Mouse (Mus musculus): Measurements from ENCODE around the gene Gm29797. TPM values are rescaled to one million over a fixed set of nuclear protein-coding genes. Genes with fewer than 3 reads are reported as not detected.

Gm29797 gene
- total and polyA plus RNA-seq, 3 experiments = 0.34 TPM; not detected in 2

- TF ChIP-seq CTCF (conservative IDR thresholded peaks at IDR 0.05 in 1 of 2, IDR thresholded peaks at IDR 0.05 in 1 of 2; ENCODE audit: low read depth in 2 of 2, low read length in 2 of 2) = no peak
Measured at GRCm38 (mm10) chr2:181693339-181694280, 36.8 kb downstream of the Gm29797 start, which contains the start of gene Rgs19 (continued).

- Histone ChIP-seq H3K27ac (ENCODE audit: insufficient read depth, low read depth) (no peak overlapping the region), H3K4me3 (replicated peaks in 1 of 3; ENCODE audit: low read depth in 2 of 3, low read length in 2 of 3, poor library complexity in 1 of 3) (peak overlapping the region in 2 of 3 experiments; percentile 70 to 71), H3K27me3 (replicated peaks) (no peaks in the 10 kb centered on the region), H3K36me3 (replicated peaks in 1 of 2; ENCODE audit: control insufficient read depth in 1 of 2, insufficient read depth in 1 of 2, low read length in 1 of 2) (peaks cover 8 to 23% of the 10 kb centered on the region in 2 experiments), H3K9me3 (replicated peaks; ENCODE audit: low read length) (no peaks in the 10 kb centered on the region), H3K79me2 (replicated peaks; ENCODE audit: control insufficient read depth, extremely low read depth, insufficient read depth, poor library complexity, severe bottlenecking) (peaks cover 20% of the 10 kb centered on the region), H3K4me2 (ENCODE audit: insufficient read depth, low read depth, poor library complexity, severe bottlenecking) (0 out of 2 replicates have a peak overlapping the region, but pooled peaks have one; percentile 64), H3K4me1 (ENCODE audit: control insufficient read depth in 1 of 2, insufficient read depth in 2 of 2) (peaks cover 21 to 52% of the 10 kb centered on the region in 2 experiments), H3K9ac (ENCODE audit: insufficient read depth, low read depth) (peak overlapping the region; percentile 78; the same call in 1 of the 2 replicates)
- in situ Hi-C loops (cut with MboI; ENCODE audit: low pct_ligation_motif_present, low pct_unique_long_range_greater_than_20kb, low sequenced_read_pairs) = loop anchor here (10.0 kb wide), 2 partner anchors 80 to 290 kb away; no protein-coding TSS in a partner anchor
- DNase-seq (ENCODE audit: extremely low read depth) = no peak
- dilution Hi-C loops (cut with MboI; ENCODE audit: extremely low pct_ligation_motif_present, extremely low pct_unique_long_range_greater_than_20kb, low sequenced_read_pairs) = no loop called here
- TF ChIP-seq CHD1 (IDR thresholded peaks at IDR 0.05; ENCODE audit: low read depth, low read length) (no peak), MYC (IDR thresholded peaks at IDR 0.05; ENCODE audit: low read depth, low read length) (no peak), MAZ (IDR thresholded peaks at IDR 0.05; ENCODE audit: low read depth, low read length) (no peak), ETS1 (conservative IDR thresholded peaks at IDR 0.05; ENCODE audit: low read depth, low read length) (no peak)
Measured at GRCm38 (mm10) chr2:181694581-181694980, 37.7 kb downstream of the Gm29797 start.

- H3K27ac ChIP-seq (ENCODE audit: insufficient read depth, low read depth) = no peak overlapping the region
- H3K27me3 ChIP-seq (replicated peaks) = no peaks in the 10 kb centered on the region
- in situ Hi-C loops (cut with MboI; ENCODE audit: low pct_ligation_motif_present, low pct_unique_long_range_greater_than_20kb, low sequenced_read_pairs) (loop anchor here (10.0 kb wide), 2 partner anchors 81 to 291 kb away; no protein-coding TSS in a partner anchor), dilution Hi-C loops (cut with MboI; ENCODE audit: extremely low pct_ligation_motif_present, extremely low pct_unique_long_range_greater_than_20kb, low sequenced_read_pairs) (no loop called here)
- no peaks in the 10 kb centered on the region for H3K9me3 ChIP-seq (replicated peaks; ENCODE audit: low read length)
- peaks cover 20% of the 10 kb centered on the region for H3K79me2 ChIP-seq (replicated peaks; ENCODE audit: control insufficient read depth, extremely low read depth, insufficient read depth, poor library complexity, severe bottlenecking)
- no peak for DNase-seq (ENCODE audit: extremely low read depth)
- H3K4me2 ChIP-seq (ENCODE audit: insufficient read depth, low read depth, poor library complexity, severe bottlenecking) = no peak overlapping the region
- TF ChIP-seq CHD2 (IDR thresholded peaks at IDR 0.05; ENCODE audit: low read length) (no peak), GABPA (IDR thresholded peaks at IDR 0.05; ENCODE audit: insufficient replicate concordance, low read depth, low read length) (no peak), JUN (IDR thresholded peaks at IDR 0.05; ENCODE audit: insufficient read depth, low read depth, low read length) (no peak), IRF4 (IDR thresholded peaks at IDR 0.05; ENCODE audit: low read depth, low read length) (no peak), JUND (conservative IDR thresholded peaks at IDR 0.05; ENCODE audit: low read depth, low read length) (no peak), ELF1 (IDR thresholded peaks at IDR 0.05; ENCODE audit: low read depth, low read length) (no peak), HCFC1 (IDR thresholded peaks at IDR 0.05; ENCODE audit: low read depth, low read length) (no peak)
- peaks cover 12 to 40% of the 10 kb centered on the region in 2 experiments for H3K4me1 ChIP-seq (ENCODE audit: control insufficient read depth in 1 of 2, insufficient read depth in 2 of 2)
- H3K9ac ChIP-seq (ENCODE audit: insufficient read depth, low read depth) = no peak overlapping the region
- peaks cover 6 to 11% of the 10 kb centered on the region in 2 experiments for H3K36me3 ChIP-seq (replicated peaks in 1 of 2; ENCODE audit: control insufficient read depth in 1 of 2, insufficient read depth in 1 of 2, low read length in 1 of 2)
- H3K4me3 ChIP-seq (replicated peaks in 1 of 3; ENCODE audit: low read depth in 2 of 3, low read length in 2 of 3, poor library complexity in 1 of 3) = no peak overlapping the region
Measured at GRCm38 (mm10) chr2:181695776-181696175, 38.9 kb downstream of the Gm29797 start.
